Mouse (Mus musculus): ENCODE data around the gene Sgms1. TPM values are rescaled to one million over a fixed set of nuclear protein-coding genes. Genes with fewer than 3 reads are reported as not detected.

Gene Sgms1
- polyA plus RNA-seq, 1 experiment from 2014 or later = 19.1 TPM

DNA sequence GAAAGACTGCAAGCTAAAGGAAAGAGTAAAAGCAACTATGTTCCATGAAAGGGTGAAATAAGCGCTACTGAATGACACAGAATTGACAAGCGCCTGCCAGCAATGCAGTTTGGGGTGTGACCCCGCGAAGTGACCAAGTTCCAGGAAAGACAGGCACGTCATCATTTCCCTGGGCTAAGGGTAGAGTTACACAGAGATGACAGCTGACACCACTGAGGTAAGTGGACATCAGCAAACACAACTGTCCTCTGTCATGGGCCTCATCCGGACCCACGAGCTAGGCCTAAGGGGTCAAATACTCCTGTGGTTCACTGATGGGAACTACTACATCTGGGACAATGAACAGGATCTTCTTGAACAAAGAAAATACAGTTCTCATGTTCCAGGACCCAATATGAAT lies 136.5 kb downstream of the Sgms1 start:
- Histone ChIP-seq H3K9ac (no peak overlapping the region), H3K9me3 (no peaks in the 10 kb centered on the region), H3K4me3 (no peak overlapping the region), H3K4me1 (replicated peaks) (peaks cover 17% of the 10 kb centered on the region), H3K27ac (no peak overlapping the region), H3K36me3 (no peaks in the 10 kb centered on the region), H3K27me3 (no peaks in the 10 kb centered on the region), H3K4me2 (no peak overlapping the region)
- 85% methylated on average over 7 of the region's 7 CpGs for WGBS
- ATAC-seq (ENCODE audit: low FRiP score) = no peak

DNA sequence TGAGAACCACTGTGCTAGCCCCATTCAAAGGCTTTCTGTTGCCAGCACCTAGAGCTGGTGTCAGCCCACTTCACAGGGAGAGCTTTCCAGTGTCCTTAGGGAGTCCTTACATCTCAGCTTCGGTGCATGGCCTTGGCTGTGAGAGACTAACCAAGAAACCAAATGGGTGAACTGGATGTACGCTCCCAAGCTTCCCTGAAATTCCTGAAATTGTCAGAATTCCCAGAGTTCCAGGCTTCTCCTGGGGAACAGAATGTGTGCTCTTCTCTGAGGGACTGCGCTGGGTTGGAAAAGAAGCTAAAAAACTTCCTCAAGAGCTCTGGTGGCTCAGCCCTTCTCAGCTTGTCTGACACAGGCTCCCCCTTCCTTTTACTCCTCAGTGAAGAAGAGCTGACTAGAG lies 137.1 kb downstream of the Sgms1 start:
- Histone ChIP-seq H3K4me1 (replicated peaks) (peaks cover 17% of the 10 kb centered on the region), H3K9ac (no peak overlapping the region), H3K27ac (no peak overlapping the region), H3K9me3 (no peaks in the 10 kb centered on the region), H3K36me3 (no peaks in the 10 kb centered on the region), H3K27me3 (no peaks in the 10 kb centered on the region), H3K4me2 (no peak overlapping the region), H3K4me3 (no peak overlapping the region)
- ATAC-seq (ENCODE audit: low FRiP score) = no peak
- WGBS = 77% methylated on average over 3 of the region's 3 CpGs

DNA sequence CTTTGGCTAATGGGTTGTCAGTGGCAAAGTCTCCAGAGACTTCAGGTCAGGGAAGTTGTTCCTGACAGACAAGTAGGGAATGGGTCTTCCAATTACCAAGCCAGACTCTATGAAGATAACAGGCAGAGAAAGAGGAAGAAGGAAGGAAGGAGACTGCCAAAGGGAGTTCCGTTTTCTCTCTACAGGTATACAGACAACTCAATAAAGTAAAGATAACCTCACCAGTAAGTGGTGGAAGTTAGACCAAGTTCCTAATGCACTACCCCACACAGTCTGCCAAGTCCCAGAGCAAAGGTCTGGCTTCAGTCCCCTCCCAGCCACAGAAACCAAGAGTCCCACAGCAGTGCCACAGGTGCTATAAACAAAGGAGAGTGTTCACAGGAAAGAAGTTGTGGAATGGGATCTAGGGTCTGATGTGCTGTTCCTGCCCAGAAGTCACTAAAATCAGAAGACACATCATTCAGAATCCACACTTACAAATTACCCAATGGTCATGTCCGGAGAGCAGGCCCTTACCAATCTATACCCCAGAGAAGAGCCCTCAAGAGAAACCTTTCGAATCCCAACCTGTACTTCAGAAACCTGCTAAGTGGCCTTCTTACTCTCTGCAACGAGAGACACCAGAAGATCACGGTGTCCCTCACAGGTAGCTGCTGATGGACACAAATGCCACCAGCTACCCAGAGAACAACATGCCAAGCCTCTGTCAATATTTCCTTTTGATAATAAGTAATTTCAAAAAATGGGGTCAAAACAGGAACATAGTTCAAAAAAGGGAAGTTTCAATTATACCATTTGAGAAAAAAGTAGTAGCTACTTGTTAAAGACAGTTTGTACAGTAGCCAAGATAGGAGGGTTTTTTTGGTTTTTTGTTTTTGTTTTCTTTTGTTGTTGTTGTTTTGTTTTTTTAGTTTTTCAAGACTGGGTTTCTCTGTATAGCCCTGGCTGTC lies 140.1 kb downstream of the Sgms1 start:
- Histone ChIP-seq H3K9me3 (no peaks in the 10 kb centered on the region), H3K4me3 (no peak overlapping the region), H3K27ac (no peak overlapping the region), H3K36me3 (no peaks in the 10 kb centered on the region), H3K4me1 (replicated peaks) (0 out of 2 replicates have a peak, but pooled peaks cover 4% of the 10 kb centered on the region), H3K27me3 (no peaks in the 10 kb centered on the region), H3K9ac (no peak overlapping the region), H3K4me2 (no peak overlapping the region)
- no peak for ATAC-seq (ENCODE audit: low FRiP score)
- 94% methylated on average over 5 of the region's 5 CpGs for WGBS

DNA sequence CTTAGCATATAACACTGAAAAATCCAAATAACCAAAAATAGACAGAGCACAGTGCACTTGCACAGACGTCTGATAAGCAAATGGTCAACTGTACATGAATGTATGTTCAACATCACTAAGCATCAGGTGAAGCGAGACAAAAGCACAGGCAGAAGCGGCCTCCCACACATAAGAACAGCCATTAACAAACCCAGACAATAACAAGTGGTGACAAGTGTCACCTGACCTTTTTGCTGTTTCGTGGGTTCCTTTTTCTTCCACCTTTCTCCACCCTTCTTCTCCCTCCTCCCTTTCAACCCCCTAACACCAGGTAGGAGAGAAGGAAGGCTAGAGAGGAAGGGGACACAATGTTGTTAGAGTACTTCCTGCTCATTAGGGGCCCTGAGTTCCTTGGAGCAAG lies 144.6 kb downstream of the Sgms1 start:
- H3K4me3 ChIP-seq = no peak overlapping the region
- no peak overlapping the region for H3K27ac ChIP-seq
- no peaks in the 10 kb centered on the region for H3K36me3 ChIP-seq
- H3K9ac ChIP-seq = no peak overlapping the region
- no peak overlapping the region for H3K4me2 ChIP-seq
- H3K27me3 ChIP-seq = no peaks in the 10 kb centered on the region
- 0 out of 2 replicates have a peak, but pooled peaks cover 4% of the 10 kb centered on the region for H3K4me1 ChIP-seq (replicated peaks)
- WGBS = 82% methylated on average over 4 of the region's 4 CpGs
- no peak for ATAC-seq (ENCODE audit: low FRiP score)
- no peaks in the 10 kb centered on the region for H3K9me3 ChIP-seq

DNA sequence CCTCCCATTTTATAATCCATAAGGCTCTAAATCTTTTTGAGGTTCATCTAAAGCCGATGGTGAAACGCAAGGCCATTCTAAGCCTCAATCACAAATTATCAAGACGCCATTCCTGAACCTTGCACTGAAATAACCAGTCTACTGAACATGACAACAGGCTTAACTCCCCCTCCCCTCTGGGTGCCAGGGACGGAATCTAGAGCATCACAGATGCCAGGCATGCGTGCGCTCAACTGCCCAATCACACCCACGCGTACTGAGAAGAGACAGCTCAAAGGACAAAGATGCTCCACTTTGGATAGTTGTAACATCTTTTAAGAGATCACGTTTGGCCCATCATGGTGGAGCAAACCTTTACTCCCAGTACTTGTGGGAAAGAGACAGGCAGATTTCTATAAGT lies 146.3 kb downstream of the Sgms1 start:
- H3K4me3 ChIP-seq = no peak overlapping the region
- H3K9me3 ChIP-seq = no peaks in the 10 kb centered on the region
- WGBS = 92% methylated on average over 9 of the region's 9 CpGs
- H3K4me2 ChIP-seq = no peak overlapping the region
- no peaks in the 10 kb centered on the region for H3K27me3 ChIP-seq
- H3K9ac ChIP-seq = no peak overlapping the region
- H3K4me1 ChIP-seq (replicated peaks) = 0 out of 2 replicates have a peak, but pooled peaks cover 6% of the 10 kb centered on the region
- ATAC-seq (ENCODE audit: low FRiP score) = no peak
- no peaks in the 10 kb centered on the region for H3K36me3 ChIP-seq
- H3K27ac ChIP-seq = no peak overlapping the region

DNA sequence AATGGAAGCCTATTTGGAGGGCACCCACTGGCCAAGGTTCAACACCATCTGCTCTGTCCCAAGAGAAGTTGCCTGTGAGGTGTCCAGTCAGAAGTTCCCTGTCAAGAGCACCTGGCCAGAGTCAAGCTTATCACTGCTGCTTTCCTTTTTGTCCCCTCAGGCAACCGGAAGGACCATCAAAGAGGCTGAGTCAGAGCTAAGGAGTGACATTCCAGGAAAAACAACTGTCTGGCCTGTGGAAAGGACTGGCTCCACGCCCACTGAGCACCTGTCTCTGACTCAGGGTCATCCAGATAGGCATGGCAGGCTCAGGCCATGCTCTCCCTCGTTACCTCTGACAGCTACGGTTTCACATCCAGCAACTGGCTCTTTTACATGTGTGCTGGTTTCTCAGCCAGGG lies 147.4 kb downstream of the Sgms1 start:
- 85% methylated on average over 4 of the region's 4 CpGs for WGBS
- Histone ChIP-seq H3K4me3 (no peak overlapping the region), H3K36me3 (no peaks in the 10 kb centered on the region), H3K4me1 (replicated peaks) (peaks cover 6% of the 10 kb centered on the region; the same call in 1 of the 2 replicates), H3K9ac (no peak overlapping the region), H3K9me3 (no peaks in the 10 kb centered on the region), H3K27me3 (no peaks in the 10 kb centered on the region), H3K27ac (no peak overlapping the region), H3K4me2 (no peak overlapping the region)
- ATAC-seq (ENCODE audit: low FRiP score) = no peak

DNA sequence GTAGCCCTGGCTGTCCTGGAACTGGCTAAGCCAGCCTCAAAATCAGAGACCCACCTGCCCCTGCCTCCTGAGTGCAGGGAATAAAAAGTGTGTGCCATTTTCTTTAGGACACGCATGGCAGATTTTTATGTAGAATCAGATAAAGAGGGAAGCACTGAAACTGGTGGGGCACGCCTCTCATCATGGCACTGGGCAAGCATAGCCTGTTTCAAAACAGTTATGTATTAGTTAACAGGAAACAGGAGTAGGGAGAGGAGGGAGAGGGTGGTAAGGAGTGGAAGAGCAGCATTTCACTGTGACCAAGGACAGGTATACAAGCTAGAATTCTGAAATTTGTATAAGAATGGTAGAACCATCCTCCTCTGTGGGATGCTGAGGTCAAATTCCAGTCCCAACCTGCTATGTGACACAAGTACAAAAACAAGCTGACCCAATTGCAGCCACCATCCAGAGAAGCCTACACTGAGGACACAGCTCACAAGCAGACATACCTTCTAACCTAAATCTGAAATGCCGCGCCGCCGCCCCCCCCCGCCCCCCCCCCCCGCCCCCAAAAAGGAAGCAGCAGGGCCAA lies 149.0 kb downstream of the Sgms1 start:
- H3K9ac ChIP-seq = no peak overlapping the region
- no peak overlapping the region for H3K27ac ChIP-seq
- H3K36me3 ChIP-seq = no peaks in the 10 kb centered on the region
- WGBS = 72% methylated on average over 8 of the region's 8 CpGs
- H3K9me3 ChIP-seq = no peaks in the 10 kb centered on the region
- peaks cover 6% of the 10 kb centered on the region; the same call in 1 of the 2 replicates for H3K4me1 ChIP-seq (replicated peaks)
- H3K4me2 ChIP-seq = no peak overlapping the region
- ATAC-seq (ENCODE audit: low FRiP score) = no peak
- H3K27me3 ChIP-seq = no peaks in the 10 kb centered on the region
- no peak overlapping the region for H3K4me3 ChIP-seq

DNA sequence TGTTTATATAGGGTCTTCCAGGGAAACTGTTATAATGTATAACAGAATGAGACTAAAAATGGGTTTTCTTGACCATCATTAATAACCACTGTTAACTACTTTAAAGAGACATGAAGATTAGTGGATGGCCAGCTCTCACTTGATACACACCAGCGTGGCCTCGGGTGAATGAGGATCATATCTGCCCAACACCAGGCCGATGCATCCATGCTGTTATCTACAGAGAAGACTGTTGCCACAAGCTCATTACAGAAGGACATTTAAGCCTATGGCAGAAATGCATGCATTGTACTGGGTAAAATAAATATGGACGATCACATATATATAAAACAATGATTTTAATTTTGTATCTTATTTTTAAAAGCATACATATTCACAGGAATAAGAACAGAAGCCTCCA lies 149.6 kb downstream of the Sgms1 start:
- Histone ChIP-seq H3K9me3 (no peaks in the 10 kb centered on the region), H3K9ac (no peak overlapping the region), H3K4me1 (replicated peaks) (peaks cover 6% of the 10 kb centered on the region; the same call in 1 of the 2 replicates), H3K27ac (no peak overlapping the region), H3K4me3 (no peak overlapping the region), H3K36me3 (no peaks in the 10 kb centered on the region), H3K4me2 (no peak overlapping the region), H3K27me3 (no peaks in the 10 kb centered on the region)
- ATAC-seq (ENCODE audit: low FRiP score) = no peak
- WGBS = 95% methylated on average over 4 of the region's 4 CpGs

DNA sequence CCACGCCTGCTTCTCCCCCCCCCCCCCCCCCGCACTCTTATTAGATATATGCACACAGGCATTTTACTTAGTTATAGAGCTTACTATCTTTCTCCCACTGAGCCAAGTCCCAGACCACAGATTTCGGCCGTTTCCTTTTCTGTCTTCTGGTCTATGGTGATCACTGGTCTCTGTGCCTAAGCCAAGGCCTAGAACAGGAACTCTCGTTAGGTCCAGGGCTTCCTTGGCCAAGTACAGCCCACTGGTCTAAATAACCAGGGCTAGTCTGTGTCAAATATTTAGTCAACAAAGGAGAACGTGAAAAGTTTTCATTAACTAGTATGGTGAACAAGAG lies 150.1 kb downstream of the Sgms1 start:
- no peak overlapping the region for H3K9ac ChIP-seq
- no peak overlapping the region for H3K4me2 ChIP-seq
- 87% methylated on average over 5 of the region's 6 CpGs for WGBS
- no peaks in the 10 kb centered on the region for H3K9me3 ChIP-seq
- H3K36me3 ChIP-seq = no peaks in the 10 kb centered on the region
- H3K27me3 ChIP-seq = no peaks in the 10 kb centered on the region
- ATAC-seq (ENCODE audit: low FRiP score) = no peak
- H3K4me3 ChIP-seq = no peak overlapping the region
- H3K4me1 ChIP-seq (replicated peaks) = peaks cover 6% of the 10 kb centered on the region; the same call in 1 of the 2 replicates
- no peak overlapping the region for H3K27ac ChIP-seq

DNA sequence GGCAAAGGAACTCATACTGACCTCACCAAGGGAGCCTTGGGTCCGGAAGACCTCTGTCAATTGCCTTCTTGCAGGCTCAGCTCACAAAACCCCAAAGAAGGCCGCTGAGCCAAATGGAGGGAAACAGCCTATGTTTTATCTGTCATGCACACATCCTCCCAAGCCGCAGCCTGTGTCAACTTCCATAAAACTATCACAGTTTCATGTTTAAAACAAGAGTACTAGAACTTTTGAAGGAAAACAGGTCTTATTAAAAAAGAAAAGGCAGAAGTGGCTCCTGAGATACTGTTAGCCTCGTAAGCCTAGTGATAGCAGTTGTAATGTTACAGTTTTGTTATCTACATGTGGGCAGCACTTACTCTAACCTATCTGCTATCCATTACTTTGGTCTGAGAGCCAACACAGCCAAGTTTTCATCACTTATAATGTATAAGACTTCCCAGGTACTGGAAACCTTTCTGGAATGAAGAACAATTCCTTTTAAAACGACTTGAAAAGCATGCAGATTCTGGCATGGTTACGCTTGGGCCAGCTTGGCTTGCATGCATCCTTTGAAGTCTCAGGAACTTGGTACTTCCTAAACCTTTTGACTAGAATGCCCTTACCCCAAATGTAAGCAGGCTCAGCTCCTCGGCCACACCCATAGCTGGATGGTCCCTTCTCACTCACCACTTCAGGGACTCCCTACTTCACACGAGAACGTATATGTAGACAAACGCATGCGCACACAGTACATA lies 150.6 kb downstream of the Sgms1 start:
- Histone ChIP-seq H3K4me3 (no peak overlapping the region), H3K27ac (no peak overlapping the region), H3K4me1 (replicated peaks) (peaks cover 6% of the 10 kb centered on the region; the same call in 1 of the 2 replicates), H3K36me3 (no peaks in the 10 kb centered on the region), H3K4me2 (no peak overlapping the region), H3K9me3 (no peaks in the 10 kb centered on the region), H3K27me3 (no peaks in the 10 kb centered on the region), H3K9ac (no peak overlapping the region)
- ATAC-seq (ENCODE audit: low FRiP score) = no peak
- 86% methylated on average over 11 of the region's 11 CpGs for WGBS

DNA sequence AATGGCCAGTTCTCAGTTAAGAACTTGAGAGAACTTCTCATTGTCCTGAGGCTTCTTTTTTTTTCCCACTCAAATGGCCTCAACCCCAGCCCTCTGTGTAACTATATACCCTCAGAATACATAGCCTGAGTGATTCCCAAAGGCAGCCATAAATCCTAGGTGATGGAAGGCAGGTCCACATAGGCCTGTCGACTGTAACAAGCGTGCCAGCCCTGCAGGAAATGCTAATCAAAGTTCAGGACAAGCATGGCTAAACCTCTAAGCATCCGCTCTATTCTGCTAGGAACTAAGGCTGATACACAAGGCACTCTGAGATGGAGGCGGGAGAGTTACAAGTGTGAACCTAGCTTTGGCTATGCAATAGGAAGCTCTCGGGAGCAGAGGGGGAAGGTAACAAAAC lies 151.8 kb downstream of the Sgms1 start:
- 65% methylated on average over 5 of the region's 5 CpGs for WGBS
- Histone ChIP-seq H3K27ac (no peak overlapping the region), H3K4me2 (no peak overlapping the region), H3K27me3 (no peaks in the 10 kb centered on the region), H3K9me3 (no peaks in the 10 kb centered on the region), H3K36me3 (no peaks in the 10 kb centered on the region), H3K4me1 (replicated peaks) (peaks cover 6% of the 10 kb centered on the region; the same call in 1 of the 2 replicates), H3K9ac (no peak overlapping the region), H3K4me3 (no peak overlapping the region)
- ATAC-seq (ENCODE audit: low FRiP score) = no peak

DNA sequence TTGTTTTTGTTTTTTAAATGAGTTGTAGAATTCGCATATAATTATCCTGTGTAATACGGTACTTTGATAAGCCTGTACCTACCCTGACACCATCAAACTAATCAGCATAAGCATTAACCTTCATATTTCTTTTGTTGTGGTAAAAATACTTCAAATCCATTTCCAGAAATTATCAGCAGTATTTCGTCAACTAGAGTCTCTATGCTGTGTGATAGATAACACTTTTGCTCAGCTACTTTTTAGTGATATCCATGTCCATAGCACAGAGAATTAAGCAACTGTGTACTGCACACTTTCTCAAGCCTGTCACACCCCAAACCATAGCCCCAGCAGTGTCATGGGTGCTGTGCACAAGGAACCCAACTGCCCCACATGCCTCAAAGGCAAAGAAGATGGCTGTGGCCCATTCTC lies 152.3 kb downstream of the Sgms1 start:
- no peaks in the 10 kb centered on the region for H3K36me3 ChIP-seq
- H3K9ac ChIP-seq = no peak overlapping the region
- H3K9me3 ChIP-seq = no peaks in the 10 kb centered on the region
- WGBS = 91% methylated on average over 3 of the region's 3 CpGs
- peaks cover 6% of the 10 kb centered on the region; the same call in 1 of the 2 replicates for H3K4me1 ChIP-seq (replicated peaks)
- H3K27ac ChIP-seq = no peak overlapping the region
- no peak for ATAC-seq (ENCODE audit: low FRiP score)
- H3K4me3 ChIP-seq = no peak overlapping the region
- no peak overlapping the region for H3K4me2 ChIP-seq
- H3K27me3 ChIP-seq = no peaks in the 10 kb centered on the region

Data from hindbrain, embryonic 13.5 days (tissue).